Mouse (Mus musculus): ENCODE results near the gene Dpy19l3.

DNA sequence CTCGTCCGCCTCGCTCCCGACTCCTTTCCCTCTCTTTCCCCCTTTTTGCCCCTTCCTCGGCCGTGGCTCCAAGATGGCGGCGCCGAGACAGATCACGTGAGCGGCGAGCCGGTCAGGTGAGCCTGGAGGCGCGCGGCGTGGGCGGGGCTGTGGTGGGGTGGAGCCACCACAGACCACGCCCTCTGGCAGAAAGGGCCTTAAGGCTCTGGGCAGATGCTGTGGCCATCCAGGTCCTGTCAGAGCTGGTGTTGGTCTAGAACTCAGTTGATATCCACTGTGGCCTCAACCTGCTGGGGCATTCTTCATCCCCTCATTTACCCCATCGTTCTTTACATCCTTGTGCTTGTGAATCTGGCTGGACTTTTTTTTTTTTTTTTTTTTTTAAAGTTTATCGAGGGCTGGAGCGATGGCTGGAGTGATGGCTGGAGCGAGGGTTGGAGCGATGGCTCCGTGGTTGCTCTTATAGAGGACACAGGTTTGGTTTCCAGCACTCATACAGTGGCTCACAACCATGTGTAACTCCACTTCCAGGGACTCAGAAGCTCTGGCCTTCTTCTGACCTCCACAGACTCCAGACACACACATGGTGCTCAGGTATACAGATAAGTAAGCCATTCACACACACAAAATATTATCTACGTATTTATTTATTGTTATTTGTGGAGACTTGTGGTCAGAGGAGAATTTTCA is 48.8 kb upstream of the Dpy19l3 start, which contains the start of gene Zfp507:
- TF ChIP-seq CTCF (IDR thresholded peaks at IDR 0.05; ENCODE audit: insufficient read depth, low read length) (no peak), POLR2A (IDR thresholded peaks at IDR 0.05; ENCODE audit: borderline replicate concordance, extremely low read depth, low read depth, low read length) (peak; percentile 46; the same call in 1 of the 2 replicates)
